Mouse (Mus musculus) fat pad, adult 2 months (tissue): Measurements from ENCODE around the gene Fancg.

Experiments
- DNase-seq: peaks from one replicate; pipeline ENCODE4 v3.0.0-alpha.2; 2011; ENCODE audit warnings: low read depth, low spot score; ENCODE audit errors: extremely low read depth

The Fancg gene

DNA sequence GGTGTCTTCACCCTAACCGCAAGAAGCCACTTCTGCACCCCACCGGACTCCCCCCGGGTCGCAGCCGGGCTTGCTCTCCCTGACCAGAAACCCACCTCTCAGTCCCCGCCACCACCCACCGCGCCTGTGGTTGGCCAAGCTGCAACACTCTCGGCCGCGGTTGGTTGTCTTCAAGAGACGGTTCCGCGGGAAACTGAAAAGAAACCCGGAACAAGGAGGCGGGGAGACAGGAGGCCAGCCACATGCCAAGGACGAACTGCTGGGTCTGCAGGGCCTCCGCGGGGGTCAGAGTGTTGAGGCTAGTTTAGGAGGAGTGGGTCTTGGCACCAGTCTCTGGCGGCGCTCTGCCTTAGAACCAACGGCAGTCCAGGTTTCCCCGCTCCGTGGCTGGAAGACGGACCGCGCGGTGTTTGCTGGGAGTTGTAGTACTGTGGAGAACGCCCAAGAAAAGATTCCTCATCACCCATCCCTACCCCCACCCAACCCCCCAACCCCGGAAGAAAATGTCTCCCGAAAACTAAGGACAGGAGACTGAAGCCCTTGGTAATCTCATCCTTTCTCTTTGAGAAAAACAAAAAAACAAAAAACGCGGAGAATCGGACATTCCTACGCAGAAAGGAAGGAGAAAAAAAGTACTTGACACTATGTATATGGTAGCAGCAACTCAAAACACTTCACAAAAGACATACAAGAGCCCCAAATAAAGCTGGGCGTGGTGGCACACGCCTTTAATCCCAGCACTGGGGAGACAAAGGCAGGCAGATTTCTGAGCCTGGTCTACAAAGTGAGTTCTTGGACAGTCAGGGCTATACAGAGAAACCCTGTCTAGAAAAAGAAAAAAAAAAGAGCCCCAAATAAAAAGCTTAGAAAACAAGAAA is at the start of gene Fancg:
Gene Fancg, minus strand, starts transcription at position 346 of the 878 bp plus-strand sequence.
- no peak for DNase-seq

DNA sequence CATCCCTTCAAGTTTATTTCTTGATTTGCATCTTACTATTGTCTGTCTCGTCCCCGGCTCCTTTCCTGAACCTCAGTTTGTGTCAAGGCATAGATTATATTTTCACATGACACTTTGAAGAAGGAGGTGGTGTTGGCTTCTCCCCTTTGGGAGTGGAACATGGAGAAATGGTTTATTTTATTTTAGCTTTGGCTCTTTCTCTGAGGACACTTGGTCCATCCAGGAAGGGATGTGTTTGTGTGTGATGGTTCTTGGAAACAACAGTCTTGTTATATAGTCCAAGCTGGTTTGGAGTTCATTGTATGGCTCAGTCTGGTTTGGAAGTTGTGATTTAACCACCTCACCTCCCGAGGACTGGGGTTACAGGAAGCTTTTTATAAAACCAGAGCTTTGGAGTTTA is 49.4 kb upstream of the Fancg start:
- no peak for DNase-seq

DNA sequence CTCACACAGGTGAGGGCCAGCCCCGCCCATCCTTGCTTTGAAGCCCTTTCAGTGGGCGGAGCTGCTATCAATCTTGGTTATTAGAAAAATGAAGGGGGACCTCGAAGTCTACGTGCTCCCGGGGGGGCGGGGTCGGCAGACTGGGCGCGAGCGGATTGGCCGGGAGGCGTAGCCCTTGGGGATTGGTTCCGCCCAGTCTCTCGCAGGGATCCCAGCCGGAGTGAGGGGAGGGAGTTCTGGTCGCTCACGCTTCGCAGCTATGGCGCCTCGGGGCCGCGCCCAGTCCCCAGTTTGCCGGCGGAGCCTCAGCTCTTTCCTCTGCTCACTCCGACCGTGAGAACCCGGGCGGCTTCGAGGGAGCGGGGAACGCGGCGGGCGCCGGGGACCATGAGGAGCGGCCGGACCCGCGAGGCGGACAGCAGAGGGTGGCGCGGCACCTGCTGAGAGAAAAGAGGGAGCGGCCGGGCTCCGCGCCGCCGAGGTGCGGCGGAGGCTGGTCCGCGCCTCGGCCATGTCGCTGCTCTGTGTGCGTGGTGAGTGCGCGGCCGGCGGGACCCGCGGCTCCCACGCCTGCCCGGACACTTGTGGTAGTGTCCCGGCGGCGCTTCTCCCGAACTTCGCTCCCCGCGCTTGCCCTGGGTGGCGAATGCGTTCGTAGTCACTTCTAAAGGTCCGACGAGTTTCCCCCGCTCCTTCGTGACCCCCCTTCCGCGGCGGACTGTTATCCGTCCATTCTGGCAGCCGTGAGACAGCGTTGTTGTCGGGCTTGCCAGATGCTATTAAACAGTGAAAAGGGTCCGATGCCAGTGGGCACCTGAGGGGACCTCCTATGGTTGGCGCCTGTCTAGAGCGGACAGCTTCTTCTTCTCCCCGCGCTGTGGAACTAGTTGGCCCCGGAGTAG is 48.7 kb upstream of the Fancg start, which contains the start of gene Unc13b:
Gene Unc13b, plus strand, starts transcription at position 201 of the 902 bp plus-strand sequence.
- DNase-seq = peak; percentile 77

DNA sequence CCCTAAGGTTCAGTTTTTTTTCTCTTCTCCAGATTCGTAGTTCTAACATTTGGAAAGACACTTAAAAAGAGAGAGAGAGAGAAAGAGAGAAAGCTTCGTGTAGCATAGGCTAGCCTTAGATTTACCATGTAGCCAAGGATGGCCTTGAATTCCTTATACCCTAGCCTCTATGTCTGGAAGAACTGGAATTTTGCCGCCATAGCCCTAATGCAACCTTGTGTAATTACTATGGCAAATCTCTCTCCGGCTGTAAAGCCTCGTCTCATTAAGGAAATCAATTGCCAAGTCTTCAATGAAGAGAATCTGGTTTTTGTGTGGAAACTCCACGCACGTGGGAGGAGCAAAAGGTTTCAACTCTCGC is 48.1 kb upstream of the Fancg start:
- DNase-seq = no peak

DNA sequence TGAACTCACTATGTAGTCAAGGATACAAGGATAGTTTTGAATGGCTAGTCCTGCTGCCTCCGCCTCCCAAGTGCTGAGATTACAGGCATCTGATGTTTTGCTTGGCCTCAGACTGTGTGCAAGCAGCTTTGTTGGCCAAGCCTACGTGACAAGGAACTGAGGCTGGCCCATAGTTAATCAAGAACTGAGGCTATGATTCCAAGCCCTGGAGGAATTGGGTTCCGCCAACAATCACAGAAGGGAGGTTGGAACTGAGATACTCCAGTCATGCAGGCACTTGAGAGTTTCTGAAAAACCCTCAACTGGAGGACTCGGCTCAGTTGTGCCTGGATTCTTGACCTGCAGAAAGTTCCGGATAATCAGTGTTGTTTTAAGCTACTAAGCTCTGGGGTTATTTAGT is 47.3 kb upstream of the Fancg start:
- DNase-seq = peak; percentile 96

DNA sequence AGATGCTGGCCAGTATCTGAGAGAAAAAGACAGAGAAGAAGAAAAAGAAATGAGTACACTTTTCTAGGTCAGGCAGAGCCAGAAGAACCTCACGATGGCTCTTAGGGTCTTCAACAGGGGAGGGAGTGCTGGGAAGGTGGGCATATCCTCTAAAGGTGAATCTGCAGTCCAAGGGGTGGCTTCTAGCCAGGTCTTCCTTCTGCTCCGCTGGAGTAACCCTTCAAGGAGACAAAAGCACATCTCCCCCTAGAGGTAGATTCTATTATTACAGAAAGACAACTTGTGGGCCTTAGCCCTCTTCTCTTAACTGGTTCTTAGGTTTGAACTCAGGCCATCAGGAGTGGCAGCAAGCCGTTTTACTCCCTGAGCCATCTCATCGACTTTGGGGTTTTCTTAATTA is 42.3 kb upstream of the Fancg start:
- DNase-seq = no peak

DNA sequence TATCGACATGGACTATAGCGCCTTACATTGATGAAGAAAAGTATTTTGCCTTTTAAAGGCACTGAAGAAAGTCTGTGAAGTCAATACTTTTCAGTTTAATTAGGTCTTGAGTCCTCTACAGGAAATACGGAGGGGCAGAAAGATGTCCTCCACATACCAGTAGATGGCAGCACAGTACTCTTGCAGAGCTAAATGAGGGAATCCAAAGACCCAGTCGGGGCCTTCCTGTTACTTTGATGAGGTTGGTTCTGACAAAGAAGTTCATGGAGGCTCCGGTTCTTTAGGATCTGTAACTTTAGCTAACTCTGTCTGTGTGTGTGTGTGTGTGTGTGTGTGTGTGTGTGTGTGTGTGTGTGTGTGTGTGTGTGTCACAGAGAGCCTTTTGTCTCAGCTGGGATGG is 36.9 kb upstream of the Fancg start:
- DNase-seq = no peak

DNA sequence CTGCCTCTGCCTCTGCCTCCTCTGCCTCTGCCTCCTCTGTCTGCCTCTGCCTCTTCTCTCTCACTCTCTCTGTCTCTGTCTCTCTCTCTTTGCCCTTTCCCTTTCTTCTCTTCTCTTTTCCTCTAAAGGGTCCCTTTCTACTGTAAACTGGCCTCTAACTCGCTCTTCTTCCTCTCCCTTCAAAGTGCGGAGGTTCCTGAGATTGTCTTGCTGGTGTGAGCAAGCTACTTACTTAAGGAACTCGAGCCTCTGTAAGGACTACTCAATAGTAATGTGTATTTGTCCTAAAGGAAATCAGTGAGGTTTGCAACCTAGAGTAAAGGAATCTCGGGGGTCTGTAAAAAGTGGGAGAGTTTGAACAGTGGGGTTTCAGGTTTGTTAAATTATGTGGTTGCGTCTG is 36.3 kb upstream of the Fancg start:
- DNase-seq = no peak

DNA sequence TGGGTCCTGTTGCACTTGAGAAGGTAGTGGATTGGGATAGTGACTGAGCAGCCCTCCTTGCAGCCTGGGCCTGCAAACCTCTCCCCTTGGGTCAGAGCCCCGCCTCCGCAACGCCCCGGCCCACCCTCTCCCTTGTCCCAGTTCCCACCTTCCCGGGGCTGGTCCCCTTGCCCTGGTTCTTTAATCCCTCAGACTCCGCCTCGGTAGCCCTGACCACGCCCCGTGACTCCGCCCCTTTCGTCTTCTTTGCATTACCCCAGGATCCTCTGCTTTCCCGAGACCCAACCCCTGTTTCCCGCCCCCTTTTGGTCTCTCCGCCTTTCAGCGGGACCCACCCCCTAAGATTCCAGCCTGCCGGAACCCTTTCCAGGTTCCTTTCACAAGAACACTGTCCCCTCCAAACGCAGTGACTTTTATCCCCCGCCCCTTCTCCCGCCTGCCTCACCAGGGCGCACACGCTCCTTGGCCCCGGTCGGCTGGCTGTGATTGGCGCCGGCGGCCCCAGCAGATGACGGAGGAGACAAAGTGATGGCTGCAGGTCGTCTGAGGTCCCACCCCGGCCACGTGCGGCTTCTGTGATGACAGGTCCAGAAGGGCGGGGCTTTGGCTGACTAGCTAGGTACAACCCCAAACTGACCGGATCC is 35.5 kb upstream of the Fancg start, which contains the start of gene Fam214b:
Gene Fam214b, minus strand, starts transcription at position 562 of the 644 bp plus-strand sequence.
- peak; percentile 73 for DNase-seq

DNA sequence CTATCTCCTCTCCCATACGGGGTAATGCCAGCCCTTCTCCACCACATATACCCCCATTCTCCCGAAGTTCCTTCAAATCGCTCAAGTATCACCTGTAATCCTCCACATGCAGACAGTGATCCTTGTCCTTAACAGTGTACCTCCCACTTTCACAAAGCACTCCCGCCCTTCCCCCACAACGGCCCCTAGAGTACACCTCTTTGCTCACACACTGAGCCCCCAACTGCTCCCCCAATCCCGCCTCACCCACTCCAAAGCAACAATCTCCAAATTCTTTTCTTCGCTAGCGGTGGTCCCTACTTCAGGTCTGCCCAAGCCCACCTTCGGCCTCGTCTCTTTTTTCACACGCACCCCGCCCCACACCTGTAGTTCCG is 35.0 kb upstream of the Fancg start:
- no peak for DNase-seq

DNA sequence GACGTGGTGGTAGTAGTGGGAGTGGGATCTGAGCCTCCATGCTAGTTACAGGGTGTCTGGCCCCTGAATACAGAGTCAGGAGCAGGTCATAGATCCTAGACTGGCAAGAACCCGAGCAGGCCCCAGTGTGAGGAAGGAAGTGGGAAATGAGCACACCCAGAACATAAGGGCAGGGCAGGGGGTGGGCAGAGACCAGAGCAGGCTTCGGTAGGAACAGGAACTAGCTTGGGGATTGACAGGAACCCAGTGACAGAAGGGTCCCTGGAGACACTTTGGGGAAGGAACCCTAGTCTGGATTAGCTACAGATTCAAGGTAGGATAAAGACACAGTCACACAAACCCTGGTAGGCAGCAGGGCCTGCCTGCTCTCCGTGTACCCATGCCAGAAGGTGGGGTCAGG is 34.4 kb upstream of the Fancg start:
- no peak for DNase-seq

DNA sequence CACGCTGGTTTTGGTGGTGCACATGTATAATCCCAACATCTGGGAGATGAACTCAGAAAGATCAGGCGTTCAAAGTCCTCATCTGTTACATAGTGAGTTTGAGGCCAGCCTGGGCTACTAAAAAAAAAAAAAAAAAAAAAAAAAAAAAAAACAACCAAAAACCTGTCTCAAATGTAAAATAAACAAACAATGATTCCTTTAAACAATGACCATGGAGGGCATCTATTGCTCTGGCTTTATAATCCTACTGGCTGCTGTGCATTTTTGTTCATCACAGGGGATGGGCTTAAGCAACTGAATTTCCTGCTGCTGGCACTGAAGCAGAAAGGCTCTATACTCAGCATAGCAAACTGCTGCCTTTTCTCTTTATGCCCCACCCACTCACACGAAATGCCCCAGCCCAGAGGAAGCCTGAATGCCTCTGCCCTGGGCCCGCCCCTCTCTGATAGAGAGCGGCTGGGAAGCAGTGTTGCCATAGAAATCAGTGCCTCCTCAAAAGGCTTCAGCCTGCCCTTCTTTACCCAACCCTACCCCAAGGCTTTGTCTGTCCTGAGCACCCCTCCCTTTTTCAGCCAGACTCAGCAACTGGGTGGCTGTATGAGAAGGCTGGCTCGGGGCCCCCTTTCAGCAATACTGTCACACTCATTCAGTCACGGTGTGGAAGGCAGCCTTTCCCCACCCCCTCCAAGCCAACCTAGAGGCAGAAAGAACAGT is 33.5 kb upstream of the Fancg start:
- no peak for DNase-seq

DNA sequence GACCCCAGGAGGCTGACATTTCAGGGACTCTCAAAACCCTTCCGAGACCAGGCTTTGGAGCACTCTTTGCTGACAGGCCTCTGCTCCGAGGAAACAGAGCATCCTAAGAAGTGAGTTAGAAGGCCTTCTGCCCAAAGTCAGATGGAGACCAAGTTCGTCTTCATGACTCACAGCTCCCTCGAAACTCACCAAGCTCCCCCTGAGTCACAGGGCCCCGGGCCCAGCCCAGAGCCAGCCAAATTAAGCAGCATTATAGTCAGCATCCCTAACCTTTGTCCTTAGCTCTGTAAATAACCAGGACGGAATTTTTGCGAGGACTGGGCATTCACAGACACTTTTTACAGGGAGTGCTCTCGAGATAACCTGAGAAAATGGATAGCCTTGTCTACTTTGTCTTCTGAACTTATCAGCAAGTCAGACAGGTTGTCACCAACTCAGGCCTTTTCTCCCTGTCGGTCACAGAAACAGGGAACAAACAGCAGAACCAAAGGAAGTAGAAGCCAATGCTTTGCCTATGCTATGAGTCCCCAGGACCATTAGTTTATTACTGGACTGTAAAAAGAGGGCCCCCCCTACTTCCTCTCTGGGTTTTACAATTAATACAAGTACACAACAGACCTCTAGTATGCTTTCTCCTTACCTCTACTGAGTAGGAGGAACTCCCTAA is 30.7 kb upstream of the Fancg start:
- no peak for DNase-seq

DNA sequence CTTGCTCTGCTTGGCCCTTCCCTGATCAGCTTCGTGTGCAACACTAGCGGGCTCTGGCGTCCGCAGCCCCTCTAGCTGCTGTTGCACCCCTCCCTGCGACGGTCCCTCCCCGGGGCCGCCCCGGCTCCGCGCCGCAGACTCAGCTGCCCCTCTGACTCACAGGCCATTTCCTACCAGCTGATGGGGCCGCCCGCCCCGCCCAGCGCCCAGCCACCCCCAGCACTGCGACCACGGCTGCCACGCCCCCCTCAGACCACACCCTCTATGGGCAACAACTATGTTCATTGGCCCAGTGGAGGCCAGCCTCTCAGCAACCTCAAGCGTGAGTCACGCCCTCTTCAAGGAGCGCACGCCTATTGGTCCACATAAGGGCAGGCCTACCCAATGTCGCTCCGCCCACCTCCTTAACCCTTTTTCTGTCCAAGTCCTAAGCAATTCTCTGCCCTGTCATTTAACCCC is 29.8 kb upstream of the Fancg start:
- DNase-seq = peak; percentile 89

DNA sequence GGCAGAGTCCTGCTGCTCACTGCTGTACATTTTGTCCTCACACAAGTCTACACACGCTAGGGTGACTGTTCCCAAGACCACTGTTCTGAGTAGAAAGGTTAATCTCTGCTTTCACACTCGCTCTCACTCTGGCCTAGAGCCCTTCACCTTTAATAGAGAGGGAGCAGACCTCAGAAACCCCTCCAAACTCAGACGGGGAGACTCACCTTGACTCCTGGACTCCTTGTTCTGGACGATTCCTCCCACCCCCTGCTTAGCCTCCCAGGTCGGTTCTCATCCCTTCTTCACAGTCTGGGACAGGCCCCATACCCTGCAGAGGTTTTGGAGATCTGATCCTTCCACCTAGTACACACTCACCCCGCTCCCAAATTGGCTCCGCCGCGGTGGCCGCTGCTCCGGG is 29.3 kb upstream of the Fancg start:
- DNase-seq = no peak

DNA sequence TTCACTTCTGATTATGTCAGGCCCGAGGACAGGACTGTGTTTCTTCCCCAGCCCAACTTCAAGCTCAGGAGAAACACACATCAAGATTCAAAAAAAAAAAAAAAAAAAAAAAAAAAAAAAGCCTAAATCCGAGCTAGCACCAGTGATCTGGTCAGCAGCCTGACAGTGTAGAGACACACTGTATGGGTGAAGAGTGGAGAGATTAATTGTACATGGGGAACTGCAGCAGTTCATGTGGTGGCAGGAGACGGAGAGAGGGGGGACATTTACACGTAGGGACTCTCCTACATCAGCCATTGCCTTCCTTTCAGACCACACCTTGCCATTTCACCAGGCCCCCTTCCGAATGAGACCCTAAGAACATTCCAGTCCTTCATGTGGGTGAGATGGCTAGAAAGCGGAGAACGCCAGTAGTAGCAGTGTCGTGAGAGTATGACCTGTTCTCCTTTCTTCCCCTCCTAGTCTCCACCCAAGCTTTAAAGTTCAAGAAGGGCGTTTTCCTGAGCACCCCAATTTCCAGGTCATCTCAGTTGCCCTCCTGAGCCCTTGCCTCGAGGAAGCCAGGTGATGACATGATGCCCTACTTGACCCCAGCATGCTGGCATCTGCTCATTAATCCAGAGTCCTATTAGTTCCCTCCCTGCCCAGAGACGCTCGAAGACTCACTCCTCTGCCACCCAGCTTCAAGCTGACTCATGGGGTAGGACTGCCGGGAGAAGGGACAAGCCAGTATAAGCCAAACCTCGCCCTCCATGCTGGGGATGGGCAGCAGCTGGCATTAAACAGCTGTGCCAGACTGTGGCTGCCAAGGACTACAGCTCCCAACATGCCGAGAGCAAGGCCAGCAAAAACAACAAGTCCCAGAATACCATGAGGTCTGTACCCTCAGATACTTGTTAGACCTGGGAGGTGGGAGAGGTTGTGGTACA is 28.5 kb upstream of the Fancg start:
- DNase-seq = no peak

DNA sequence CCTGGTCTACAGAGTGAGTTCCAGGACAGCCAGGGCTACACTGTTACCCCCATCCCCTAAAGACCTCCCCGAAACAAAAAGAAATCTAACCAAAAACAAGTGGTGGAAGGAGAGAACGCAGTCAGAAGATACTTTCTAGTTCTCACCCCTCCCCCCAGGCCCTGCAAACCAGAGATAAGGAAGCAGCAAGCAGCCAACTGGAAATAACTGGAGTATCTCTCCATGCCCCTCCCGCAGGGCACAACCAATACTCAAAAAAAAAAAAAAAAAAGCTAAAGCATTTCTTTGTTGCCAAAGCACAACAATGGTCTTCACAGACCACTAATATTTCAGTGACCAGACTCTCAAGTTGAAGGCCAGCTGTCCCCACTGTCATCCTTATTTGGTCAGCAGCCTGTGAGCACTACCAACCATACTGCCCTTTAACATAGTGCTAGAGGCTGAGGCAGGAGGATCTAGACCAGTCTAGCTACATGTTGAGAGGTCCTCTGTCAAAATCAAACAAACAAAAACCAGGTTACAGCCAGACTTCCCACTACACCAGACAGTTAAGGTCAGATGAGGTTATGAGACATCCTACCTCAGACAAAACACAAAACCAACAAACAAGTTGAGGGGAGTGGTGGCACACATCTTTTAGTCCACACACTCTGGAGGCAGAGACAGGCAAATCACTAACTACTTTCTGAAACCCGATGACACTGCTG is 27.7 kb upstream of the Fancg start:
- DNase-seq = no peak

DNA sequence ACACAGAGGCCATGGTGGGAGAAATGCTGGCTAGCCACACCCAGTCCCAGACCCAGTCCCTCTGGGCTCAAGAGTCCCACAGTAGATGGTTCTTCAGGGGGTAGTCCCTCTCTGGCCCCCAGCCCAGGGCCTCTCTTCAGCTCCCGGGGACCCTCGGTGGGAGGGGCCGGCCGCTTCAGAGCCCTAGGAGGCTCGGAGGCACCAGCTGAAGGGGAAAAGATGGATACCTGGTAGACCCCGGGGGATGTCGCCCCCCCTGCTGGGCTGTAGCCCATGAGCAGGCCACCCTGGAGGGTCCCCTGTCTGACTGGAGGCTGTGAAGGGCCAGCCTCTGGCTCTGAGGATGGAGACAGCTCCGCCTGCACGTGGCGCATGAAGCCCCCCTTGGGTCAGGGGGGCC is 26.1 kb upstream of the Fancg start:
- DNase-seq = no peak
